Mouse (Mus musculus): ENCODE data around the gene AI661453.
"Not testable (repeated sequence)": the region's sequence is repeated elsewhere in the genome, so short reads cannot be mapped to it uniquely, and the experiment has no call there.

DNA sequence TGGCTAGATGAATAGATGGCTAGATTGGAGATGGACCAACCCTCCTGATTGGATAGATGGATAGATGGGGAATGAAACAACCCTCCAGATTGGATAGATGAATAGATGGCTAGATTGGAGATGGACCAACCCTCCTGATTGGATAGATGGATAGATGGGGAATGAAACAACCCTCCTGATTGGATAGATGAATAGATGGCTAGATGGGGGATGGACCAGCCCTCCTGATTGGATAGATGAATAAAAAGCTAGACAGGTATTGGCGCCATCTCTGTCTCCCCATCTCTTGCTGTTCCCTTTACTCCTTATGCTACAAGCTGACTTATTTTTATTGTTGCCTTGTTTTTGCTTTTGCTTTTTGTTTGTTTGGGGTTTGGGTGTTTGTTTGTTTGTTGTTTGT lies 13.8 kb upstream of the AI661453 start:
- not testable (repeated sequence) for TF ChIP-seq CHD2 (IDR thresholded peaks at IDR 0.05; ENCODE audit: low read length); MEF2A (IDR thresholded peaks at IDR 0.05; ENCODE audit: borderline replicate concordance, low read depth, low read length); SIN3A (IDR thresholded peaks at IDR 0.05; ENCODE audit: low read length); HCFC1 (IDR thresholded peaks at IDR 0.05; ENCODE audit: low read depth, low read length); CTCF (conservative IDR thresholded peaks at IDR 0.05 in 1 of 2, IDR thresholded peaks at IDR 0.05 in 1 of 2; ENCODE audit: low read depth in 2 of 2, low read length in 2 of 2); MYC (IDR thresholded peaks at IDR 0.05; ENCODE audit: low read depth, low read length); ZNF384 (IDR thresholded peaks at IDR 0.05; ENCODE audit: low read depth, low read length); CHD1 (IDR thresholded peaks at IDR 0.05; ENCODE audit: low read depth, low read length); EP300 (IDR thresholded peaks at IDR 0.05; ENCODE audit: low read length); BHLHE40 (IDR thresholded peaks at IDR 0.05; ENCODE audit: low read depth, low read length); POLR2A (IDR thresholded peaks at IDR 0.05; ENCODE audit: low read depth, low read length)

Measured in CH12.LX (cell line).